In the genomic region with DNA sequence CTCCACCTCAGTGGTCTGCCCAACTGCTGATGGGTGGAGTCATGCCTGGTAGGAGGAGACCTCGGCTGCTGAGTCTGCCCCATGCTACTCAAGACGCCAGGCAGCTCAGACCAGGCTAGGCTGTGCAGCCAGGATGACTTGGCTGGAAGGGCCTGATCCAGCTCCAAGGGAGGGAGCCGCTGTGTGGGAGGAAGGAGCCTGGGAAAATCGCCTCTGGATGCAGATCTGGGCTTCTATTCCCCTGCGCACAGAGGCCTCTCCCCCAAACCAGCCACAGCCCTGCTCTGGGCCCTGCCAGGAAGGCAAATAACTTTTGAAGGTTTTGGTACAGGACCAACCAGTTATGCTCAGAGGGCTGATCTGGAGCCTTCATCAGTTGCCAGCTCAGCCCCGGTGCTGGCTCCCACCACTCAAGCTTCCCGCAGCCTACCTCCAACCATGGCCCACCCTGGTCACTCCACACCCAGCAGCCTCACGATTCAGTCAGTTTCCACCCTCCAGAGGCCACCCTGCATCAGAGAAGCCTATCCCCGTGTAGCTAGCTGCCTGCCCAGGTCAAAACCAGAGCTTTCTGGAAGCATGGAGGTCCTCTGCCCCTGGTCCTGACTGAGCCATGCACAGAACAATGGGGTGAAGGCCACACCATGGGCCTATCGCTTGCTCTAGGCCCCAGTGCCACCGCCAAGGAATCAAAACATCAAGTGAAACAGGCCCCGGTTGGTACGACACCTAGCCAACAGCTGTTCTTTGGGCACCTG, we compare ENCODE assay signal across 8 mouse cellular contexts. TPM values are rescaled to one million over a fixed set of nuclear protein-coding genes. Genes with fewer than 3 reads are reported as not detected.
DNase-seq lines count a peak whose midpoint lies in the region; ATAC-seq and TF ChIP-seq lines count a peak whose summit lies in the region.

No protein-coding gene starts in this region.

- no peaks in the 10 kb centered on the region for H3K4me1 ChIP-seq in forebrain, postnatal 0 days (ENCODE audit: insufficient read depth)
- no peaks in the 10 kb centered on the region for H3K4me1 ChIP-seq in forebrain, embryonic 13.5 days
- H3K4me1 ChIP-seq in intestine, postnatal 0 days (replicated peaks; ENCODE audit: control insufficient read depth, insufficient read depth, low read length) = no peaks in the 10 kb centered on the region

- H3K9me3 ChIP-seq in forebrain, postnatal 0 days (ENCODE audit: low read length) = no peaks in the 10 kb centered on the region
- H3K9me3 ChIP-seq in forebrain, embryonic 13.5 days (replicated peaks) = no peaks in the 10 kb centered on the region
- no peaks in the 10 kb centered on the region for H3K9me3 ChIP-seq in intestine, postnatal 0 days (ENCODE audit: control insufficient read depth)

- no peak for TF ChIP-seq CTCF in forebrain, postnatal 0 days (IDR thresholded peaks at IDR 0.05; ENCODE audit: low read depth)
- TF ChIP-seq CTCF in intestine, postnatal 0 days (IDR thresholded peaks at IDR 0.05; ENCODE audit: low read depth) = no peak

- H3K27ac ChIP-seq in forebrain, postnatal 0 days (ENCODE audit: low read depth, low read length) = no peak overlapping the region
- H3K27ac ChIP-seq in forebrain, embryonic 13.5 days = no peak overlapping the region
- no peak overlapping the region for H3K27ac ChIP-seq in intestine, postnatal 0 days (ENCODE audit: low read depth, low read length)

- DNase-seq in forebrain, postnatal 0 days = no peak
- peak; percentile 70 to 71 for DNase-seq in right cerebral cortex, postnatal 10 days (ENCODE audit: low spot score in 2 of 2)
- no peak for DNase-seq in right cerebral cortex, postnatal 36 days (ENCODE audit: low spot score in 2 of 2)
- DNase-seq in urinary bladder, postnatal 36 days (ENCODE audit: low spot score in 2 of 2) = peak; percentile 49 to 75
- DNase-seq in layer of hippocampus, postnatal 25 days (ENCODE audit: extremely low spot score in 1 of 2, low spot score in 1 of 2) = no peak
- no peak for DNase-seq in spleen, postnatal 10 days (ENCODE audit: low spot score in 2 of 2)

- no peak overlapping the region for H3K4me2 ChIP-seq in forebrain, postnatal 0 days (ENCODE audit: low read depth)
- no peak overlapping the region for H3K4me2 ChIP-seq in forebrain, embryonic 13.5 days
- H3K4me2 ChIP-seq in intestine, postnatal 0 days (replicated peaks; ENCODE audit: low read depth) = no peak overlapping the region

- WGBS in forebrain, postnatal 0 days = 73% methylated on average over 13 of the region's 13 CpGs
- WGBS in forebrain, embryonic 13.5 days = 81% methylated on average over 13 of the region's 13 CpGs
- 77% methylated on average over 13 of the region's 13 CpGs for WGBS in intestine, postnatal 0 days

- no peak overlapping the region for H3K9ac ChIP-seq in forebrain, postnatal 0 days
- H3K9ac ChIP-seq in forebrain, embryonic 13.5 days = no peak overlapping the region
- no peak overlapping the region for H3K9ac ChIP-seq in intestine, postnatal 0 days (ENCODE audit: low read depth, low read length)

- H3K4me3 ChIP-seq in forebrain, postnatal 0 days (ENCODE audit: low read depth, low read length) = no peak overlapping the region
- no peak overlapping the region for H3K4me3 ChIP-seq in forebrain, embryonic 13.5 days
- no peak overlapping the region for H3K4me3 ChIP-seq in intestine, postnatal 0 days (ENCODE audit: low read depth, low read length)

- no peaks in the 10 kb centered on the region for H3K27me3 ChIP-seq in forebrain, postnatal 0 days (ENCODE audit: insufficient read depth, low read length)
- H3K27me3 ChIP-seq in forebrain, embryonic 13.5 days = no peaks in the 10 kb centered on the region
- H3K27me3 ChIP-seq in intestine, postnatal 0 days (replicated peaks; ENCODE audit: control insufficient read depth, insufficient read depth, low read length) = no peaks in the 10 kb centered on the region

- peaks cover 53% of the 10 kb centered on the region for H3K36me3 ChIP-seq in forebrain, postnatal 0 days (ENCODE audit: insufficient read depth)
- peaks cover 55% of the 10 kb centered on the region for H3K36me3 ChIP-seq in forebrain, embryonic 13.5 days (ENCODE audit: poor library complexity, severe bottlenecking)
- H3K36me3 ChIP-seq in intestine, postnatal 0 days (ENCODE audit: control insufficient read depth, insufficient read depth) = peaks cover 39% of the 10 kb centered on the region

- peak; percentile 34; the same call in 1 of the 2 replicates for ATAC-seq in forebrain, postnatal 0 days
- no peak for ATAC-seq in forebrain, embryonic 13.5 days
- 0 out of 2 replicates have a peak, but pooled peaks have one; percentile 12 for ATAC-seq in intestine, postnatal 0 days

RNA-seq across cellular contexts. Expression of a gene that starts 14.1 kb away (rescaled TPM):
- 63.7 and 94.6 TPM in 2 replicates for total RNA-seq in forebrain, postnatal 0 days (2014; rRNA removed)
- polyA plus RNA-seq in forebrain, postnatal 0 days (2015; fragmentation: Nextera tagmentation; extraction: Ambion mirVana) = 87.0 and 101 TPM in 2 replicates
- polyA plus RNA-seq in forebrain, embryonic 13.5 days (2015; fragmentation: Nextera tagmentation; extraction: Ambion mirVana) = 22.1 and 26.1 TPM in 2 replicates
- 4.7 and 5.1 TPM in 2 replicates for polyA plus RNA-seq in intestine, postnatal 0 days (2015; fragmentation: Nextera tagmentation; extraction: Ambion mirVana)
- 10 to 100 TPM; 24.6 to 28.4 TPM for total RNA-seq in layer of hippocampus, postnatal 25 days (2021)

RNA-seq across cellular contexts. Expression of a gene that starts 19.1 kb away (rescaled TPM):
- total RNA-seq in forebrain, postnatal 0 days (2014; rRNA removed) = 72.9 and 79.4 TPM in 2 replicates
- 171 and 176 TPM in 2 replicates for polyA plus RNA-seq in forebrain, postnatal 0 days (2015; fragmentation: Nextera tagmentation; extraction: Ambion mirVana)
- polyA plus RNA-seq in forebrain, embryonic 13.5 days (2015; fragmentation: Nextera tagmentation; extraction: Ambion mirVana) = 136 and 137 TPM in 2 replicates
- polyA plus RNA-seq in intestine, postnatal 0 days (2015; fragmentation: Nextera tagmentation; extraction: Ambion mirVana) = 121 TPM in 2 replicates
- 10 to 100 TPM; 80.9 to 81.4 TPM for total RNA-seq in layer of hippocampus, postnatal 25 days (2021)

RNA-seq across cellular contexts. Expression of a gene that starts 23.4 kb away (rescaled TPM):
- total RNA-seq in forebrain, postnatal 0 days (2014; rRNA removed) = 11.6 and 14.1 TPM in 2 replicates
- polyA plus RNA-seq in forebrain, postnatal 0 days (2015; fragmentation: Nextera tagmentation; extraction: Ambion mirVana) = 21.7 and 24.6 TPM in 2 replicates
- polyA plus RNA-seq in forebrain, embryonic 13.5 days (2015; fragmentation: Nextera tagmentation; extraction: Ambion mirVana) = 30.9 and 31.9 TPM in 2 replicates
- polyA plus RNA-seq in intestine, postnatal 0 days (2015; fragmentation: Nextera tagmentation; extraction: Ambion mirVana) = 38.1 and 40.2 TPM in 2 replicates
- 10 to 100 TPM; 10.7 to 11.0 TPM for total RNA-seq in layer of hippocampus, postnatal 25 days (2021)

RNA-seq across cellular contexts. Expression of a gene that starts 30.9 kb away (rescaled TPM):
- 79.0 and 91.8 TPM in 2 replicates for total RNA-seq in forebrain, postnatal 0 days (2014; rRNA removed)
- 14.8 and 19.8 TPM in 2 replicates for polyA plus RNA-seq in forebrain, postnatal 0 days (2015; fragmentation: Nextera tagmentation; extraction: Ambion mirVana)
- polyA plus RNA-seq in forebrain, embryonic 13.5 days (2015; fragmentation: Nextera tagmentation; extraction: Ambion mirVana) = 38.3 and 43.1 TPM in 2 replicates
- 22.2 and 28.3 TPM in 2 replicates for polyA plus RNA-seq in intestine, postnatal 0 days (2015; fragmentation: Nextera tagmentation; extraction: Ambion mirVana)
- 100 to 1,000 TPM in 1 of 2 experiments, 10 to 100 TPM in 1; 91.4 to 124 TPM for total RNA-seq in layer of hippocampus, postnatal 25 days (2021)

Comparison
In these comparisons a context has a peak if more than half of its experiments do, and no peak if none do; other contexts are left out.
1. DNase-seq: peak in right cerebral cortex, postnatal 10 days (2 of 2) and urinary bladder, postnatal 36 days (2 of 2); none in forebrain, postnatal 0 days (single experiment), right cerebral cortex, postnatal 36 days (0 of 2), layer of hippocampus, postnatal 25 days (0 of 2) and spleen, postnatal 10 days (0 of 2).